Mouse (Mus musculus) thymus, postnatal 10 days (tissue): Measurements from ENCODE around the gene Cand1.

Source experiments
- DNase-seq, 2 experiments: peaks; one replicate each; pipeline ENCODE4 v3.0.0; 2021; ENCODE audit warnings: low spot score in 2 of 2

The Cand1 gene

DNA sequence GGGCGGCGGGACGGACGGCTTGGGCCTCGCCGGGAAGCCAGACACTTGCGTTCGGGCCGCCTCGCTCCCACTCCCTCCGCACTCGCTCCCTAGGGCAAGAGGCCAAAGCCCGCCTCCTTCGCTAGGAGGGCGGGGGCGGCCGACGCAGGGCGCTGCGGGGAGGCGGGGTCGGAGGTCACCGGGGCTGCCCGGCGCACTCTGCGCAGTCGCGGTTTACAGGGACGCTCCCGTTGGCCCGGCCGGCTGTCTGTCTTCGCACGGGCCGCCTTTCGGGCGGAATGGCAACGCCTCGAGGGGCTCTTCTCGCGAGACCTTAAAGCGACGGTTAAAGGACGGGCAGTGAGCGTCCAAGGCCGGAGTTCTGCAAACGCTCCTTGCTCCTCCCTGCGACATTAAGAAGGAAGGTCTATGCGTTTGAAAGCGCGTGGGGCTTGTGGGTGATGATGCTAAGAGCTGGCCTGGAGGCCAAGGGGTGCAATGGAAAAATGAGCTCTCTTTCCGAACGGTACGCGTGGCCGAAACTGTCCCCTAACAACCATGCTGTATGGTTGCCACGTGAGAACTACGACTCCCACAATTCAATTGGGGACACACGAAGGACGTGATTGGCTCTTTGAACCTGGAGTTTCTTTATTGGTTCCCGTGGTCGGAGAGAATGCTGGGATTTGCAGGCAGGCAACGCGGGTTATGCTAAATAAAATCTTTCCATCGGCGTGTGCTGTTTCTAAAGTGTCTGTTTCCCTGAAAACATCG lies at the start of gene Cand1:
TSS of gene Cand1 (minus strand) at position 87 of the 753 bp plus-strand sequence.
- peak; percentile 99 to 100 for DNase-seq

DNA sequence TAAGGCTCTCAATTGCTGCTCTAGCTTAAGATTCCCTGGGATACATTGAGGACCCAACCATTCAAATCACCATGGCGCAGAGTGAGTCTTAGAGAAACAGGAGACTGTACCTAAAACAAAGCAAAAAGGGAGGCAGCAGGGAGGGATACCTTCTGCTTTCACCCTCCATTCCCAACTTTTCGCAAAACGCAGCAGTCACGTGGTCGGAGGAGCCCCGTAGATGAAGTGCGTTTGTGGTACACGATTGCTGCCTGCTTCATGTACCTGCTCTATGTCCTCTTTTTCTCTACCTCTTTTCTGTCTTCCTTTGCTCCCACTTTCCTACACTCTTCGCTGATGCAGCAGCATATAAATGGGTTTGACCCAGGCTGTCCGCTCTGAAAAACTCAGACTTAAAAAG lies 39.0 kb upstream of the Cand1 start:
- DNase-seq: no peak

DNA sequence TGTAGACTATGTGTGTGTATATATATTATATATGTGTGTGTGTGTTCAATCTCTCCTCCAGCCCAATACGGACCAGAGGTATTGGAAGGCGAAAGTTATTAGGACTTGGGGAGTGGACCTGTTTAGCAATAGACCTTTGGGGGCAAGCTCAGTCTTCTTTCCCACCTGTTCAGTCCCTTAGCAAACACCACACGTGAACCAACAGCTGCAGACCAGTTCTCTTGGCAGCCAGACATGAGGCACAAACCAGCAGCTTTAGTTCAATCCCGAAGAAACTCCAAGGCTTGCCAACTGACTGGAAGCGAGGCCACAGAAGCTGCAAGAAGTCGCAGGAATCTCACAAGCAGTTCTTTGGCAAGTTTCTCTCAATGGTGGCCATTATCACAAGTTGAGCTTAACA lies 34.5 kb upstream of the Cand1 start:
- DNase-seq: no peak

DNA sequence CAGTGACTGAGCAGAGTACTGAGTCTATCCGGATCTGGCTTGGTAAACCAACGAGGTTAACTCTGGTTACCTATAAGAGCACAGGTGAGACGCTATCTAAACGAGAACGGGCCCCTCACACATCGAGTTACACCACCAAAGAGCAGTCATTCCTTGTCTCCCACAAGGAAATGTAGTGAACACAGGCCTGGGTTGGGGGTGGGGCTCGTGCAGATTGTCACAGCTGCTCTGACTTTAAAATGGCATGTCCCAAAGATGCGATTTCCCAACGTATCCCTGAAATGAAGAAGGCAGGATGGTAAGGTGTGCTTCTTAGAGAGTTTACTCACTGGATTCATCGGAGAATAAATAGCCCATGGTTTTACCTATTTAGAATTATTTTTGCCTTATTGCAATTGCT lies 32.7 kb upstream of the Cand1 start:
- DNase-seq: no peak

DNA sequence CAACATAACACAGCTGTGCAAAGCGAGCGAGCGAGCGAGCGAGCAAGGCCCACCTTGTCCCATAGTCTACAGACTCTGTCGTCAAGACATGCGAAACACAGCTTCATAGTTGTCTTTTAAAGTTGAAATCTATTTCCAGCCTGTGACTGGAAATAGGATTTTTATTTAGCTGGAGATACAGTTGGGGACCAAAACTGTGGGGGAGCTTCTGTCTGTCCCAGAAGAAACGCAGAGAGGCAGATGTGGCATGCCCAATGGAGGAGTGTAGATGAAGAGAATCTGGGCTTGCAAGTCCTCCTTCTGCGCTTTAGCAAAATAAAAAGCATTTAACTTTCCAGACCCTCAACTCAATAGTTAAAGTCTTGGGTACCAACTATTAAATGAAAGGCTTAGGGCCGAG lies 32.1 kb upstream of the Cand1 start:
- DNase-seq: no peak

DNA sequence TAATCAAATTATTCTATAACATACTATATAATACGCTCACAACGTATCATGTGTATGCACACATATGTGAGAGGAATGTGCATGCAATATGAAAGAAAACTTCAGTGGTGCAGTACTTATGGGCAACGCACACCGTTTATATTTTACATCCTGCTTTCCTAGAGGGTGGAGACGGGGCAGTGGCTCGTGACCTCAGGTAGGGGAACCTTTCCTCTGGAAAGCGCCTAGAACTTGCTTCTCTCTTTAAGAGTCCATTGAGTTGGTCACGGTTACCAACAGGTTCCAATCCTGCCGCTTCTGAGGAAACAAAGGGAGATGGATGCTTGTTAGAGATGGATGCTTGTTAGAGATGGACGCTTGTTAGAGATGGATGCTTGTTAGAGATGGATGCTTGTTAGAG lies 31.2 kb upstream of the Cand1 start:
- no peak for DNase-seq

DNA sequence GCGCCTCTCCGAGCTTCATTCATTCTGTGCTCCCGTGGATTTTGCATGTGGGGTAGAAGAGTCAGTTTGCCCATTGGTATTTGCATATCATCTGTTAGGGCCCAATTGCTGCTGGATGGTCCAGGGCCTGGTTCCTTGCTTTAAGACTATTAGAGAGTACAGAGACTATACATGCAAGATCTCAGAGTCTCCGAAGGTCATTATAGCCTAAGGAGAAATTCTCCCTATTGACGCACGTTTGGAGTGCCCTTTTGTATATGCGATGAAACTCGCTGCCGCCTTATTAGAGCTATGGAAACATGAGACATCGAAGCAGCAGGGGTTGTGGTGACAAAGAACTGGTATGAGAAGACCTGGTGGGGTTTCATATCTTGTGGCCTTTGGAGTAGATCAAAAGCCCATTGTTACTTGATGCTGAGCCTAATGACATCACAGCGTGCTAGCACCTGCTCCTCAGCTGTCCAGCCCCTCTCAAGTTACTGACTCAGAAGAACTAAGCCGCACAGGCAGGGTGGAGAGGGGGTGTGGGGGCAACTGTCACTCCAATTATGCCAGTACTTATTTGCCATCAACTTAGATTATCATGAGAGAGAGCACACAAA lies 30.6 kb upstream of the Cand1 start:
- DNase-seq: no peak

DNA sequence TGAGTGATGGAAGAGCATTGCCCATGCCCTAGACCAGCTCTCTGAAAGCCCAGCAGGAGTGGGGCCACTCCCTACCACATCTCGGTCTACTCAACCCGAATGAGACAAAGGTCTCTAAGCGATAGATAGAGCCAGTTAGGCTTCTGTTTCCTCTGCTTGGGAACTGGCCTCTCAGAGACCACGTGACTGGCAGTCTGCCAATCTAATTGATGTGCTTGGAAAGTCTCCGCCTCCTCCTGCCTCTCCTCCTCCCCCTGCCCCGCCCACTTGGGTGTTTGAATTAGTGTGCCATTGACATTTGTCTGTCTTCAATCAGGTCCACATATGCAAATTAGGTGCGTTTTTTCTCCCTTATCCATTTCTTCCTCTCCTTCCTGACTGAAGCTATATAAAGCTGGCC lies 24.9 kb upstream of the Cand1 start:
- no peak for DNase-seq

DNA sequence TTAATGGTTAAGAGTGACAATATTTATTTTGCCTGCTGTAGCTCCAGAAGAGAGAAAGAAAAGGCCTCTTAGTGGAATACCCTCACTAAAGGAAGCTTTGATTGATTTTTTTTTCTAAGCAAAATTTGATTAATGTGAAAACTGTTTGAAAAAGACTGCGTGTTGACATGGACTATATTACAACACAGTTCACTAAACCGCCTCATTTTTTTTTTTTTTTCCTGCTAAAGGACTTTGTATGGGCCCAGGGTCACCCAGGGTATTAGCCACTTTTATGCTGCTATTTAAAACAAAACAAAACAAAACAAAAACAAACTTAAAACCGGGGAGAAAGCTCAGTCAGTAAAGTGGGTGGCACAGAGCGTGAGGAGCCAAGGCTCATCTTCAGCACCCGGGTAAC lies 23.0 kb upstream of the Cand1 start:
- DNase-seq: no peak

DNA sequence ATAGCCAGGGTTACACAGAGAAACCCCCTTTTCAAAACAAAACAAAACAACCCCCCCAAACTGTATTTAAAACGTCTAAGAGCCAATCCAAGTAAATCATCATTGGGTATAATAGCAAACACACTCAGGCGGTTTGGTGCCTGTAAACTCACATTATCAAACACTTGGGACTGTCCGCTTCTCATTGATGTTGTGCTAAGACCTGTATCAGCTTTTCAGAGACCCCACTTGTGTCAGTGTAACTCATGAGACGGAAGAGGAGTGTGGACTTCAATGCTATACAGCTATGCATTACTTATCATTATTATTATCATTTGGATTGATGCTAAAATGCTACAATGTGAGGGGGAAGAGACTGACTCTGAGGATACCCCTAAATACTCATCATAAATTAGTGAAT lies 18.0 kb upstream of the Cand1 start:
- no peak for DNase-seq

DNA sequence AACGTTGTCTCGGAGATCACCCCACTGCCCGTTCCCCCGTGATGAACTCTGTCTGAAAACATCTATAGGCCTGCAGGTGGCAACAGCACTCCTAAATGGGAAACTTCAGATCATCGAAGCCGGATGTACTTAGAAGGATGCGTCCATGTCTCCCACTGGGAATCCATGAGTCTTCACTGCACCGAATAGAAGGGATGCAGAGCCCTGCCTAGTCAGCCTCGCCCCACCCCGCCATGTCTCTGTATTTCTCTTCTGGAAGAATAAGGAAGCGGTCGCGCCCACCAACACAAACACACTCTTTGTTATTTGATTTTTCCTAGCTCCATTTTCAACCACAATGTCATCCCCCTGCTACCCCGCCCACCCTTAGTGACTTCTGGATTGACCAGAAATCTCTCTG lies 4.3 kb upstream of the Cand1 start:
- DNase-seq: no peak

DNA sequence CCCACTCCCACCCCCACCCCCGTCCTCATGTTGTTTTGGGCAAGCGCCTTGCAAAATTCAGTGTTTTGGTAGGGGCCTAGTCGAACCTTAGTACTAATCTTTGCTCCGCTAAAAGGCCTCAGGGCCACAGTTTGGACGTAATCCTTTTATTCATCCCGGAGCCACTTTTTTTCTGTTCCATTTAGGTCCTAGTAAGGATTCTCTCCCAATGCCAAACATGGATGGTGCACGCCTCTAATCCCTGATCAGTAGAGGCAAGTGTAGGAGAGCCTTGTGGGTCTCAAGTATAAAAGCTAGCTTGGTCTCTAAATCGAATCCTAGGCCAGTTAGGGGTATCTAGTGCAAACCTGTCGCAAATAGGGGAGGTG lies 851 bp upstream of the Cand1 start:
- peak in 1 of 2 experiments; percentile 10 for DNase-seq

DNA sequence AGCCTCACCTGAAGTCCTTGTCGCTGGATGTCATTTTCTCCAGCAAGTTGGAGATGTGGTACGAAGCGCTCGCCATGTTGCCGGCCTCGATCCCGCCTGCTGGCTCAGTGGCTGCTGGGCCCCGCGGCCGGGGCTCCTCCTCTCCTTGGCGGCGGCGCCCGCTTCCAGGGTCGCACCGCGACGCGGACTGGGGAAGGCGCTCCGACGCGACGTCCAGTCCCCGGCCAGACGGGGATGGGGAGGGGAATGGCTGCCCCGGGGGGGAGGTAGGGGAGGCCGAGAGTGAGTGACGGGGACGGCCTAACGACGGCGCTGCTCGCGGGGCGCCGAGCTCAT lies 254 bp downstream of the Cand1 start:
- no peak for DNase-seq

DNA sequence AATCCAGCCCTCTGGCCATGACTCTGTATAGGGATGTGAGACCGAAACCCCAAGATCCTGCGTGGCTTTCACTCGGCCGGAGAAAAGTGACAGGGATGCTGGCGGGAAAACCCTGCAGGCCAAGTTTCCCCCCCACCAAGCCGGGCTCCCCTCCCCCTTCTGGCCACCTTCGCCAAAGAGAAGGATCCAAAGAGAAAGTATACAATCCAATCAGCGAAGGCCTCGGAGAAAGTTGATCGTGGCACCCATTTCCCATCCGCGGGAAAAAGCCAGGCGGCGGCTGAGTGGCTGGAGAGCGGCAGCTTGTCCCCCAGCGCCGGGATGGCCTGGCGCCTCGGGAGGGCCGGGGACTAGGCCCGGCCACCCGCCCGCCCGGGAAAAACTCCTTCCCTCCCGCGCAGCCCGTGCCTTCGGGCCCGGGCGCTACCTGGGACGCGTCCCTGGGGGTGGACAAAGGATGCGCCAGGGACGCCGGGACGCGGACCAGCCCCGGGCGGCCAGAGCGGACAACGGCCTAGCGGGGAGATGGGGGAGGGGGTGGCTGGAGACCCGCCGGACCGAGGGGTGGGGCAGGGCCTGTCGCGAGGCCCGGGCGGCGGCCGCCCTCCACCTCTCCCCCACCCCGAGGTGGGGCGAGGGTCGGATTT lies 747 bp downstream of the Cand1 start:
- DNase-seq: peak; percentile 34 to 39

DNA sequence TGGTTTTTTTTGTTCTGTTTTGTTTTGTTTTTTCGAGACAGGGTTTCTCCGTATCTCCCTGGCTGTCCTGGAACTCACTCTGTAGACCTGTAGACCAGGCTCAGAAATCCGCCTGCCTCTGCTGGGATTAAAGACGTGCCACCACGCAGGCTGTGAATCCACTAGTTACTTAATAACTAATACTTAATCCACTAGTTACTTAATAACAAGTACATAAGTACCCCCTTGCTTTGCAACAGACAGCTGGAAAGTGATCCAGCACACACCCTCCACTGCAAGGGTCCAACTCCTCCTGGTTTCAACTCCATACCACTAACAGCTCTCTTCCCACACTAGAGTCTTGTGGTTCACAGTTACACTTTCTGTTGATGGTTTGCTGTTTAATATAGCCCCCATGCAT lies 8.3 kb downstream of the Cand1 start:
- DNase-seq: no peak

DNA sequence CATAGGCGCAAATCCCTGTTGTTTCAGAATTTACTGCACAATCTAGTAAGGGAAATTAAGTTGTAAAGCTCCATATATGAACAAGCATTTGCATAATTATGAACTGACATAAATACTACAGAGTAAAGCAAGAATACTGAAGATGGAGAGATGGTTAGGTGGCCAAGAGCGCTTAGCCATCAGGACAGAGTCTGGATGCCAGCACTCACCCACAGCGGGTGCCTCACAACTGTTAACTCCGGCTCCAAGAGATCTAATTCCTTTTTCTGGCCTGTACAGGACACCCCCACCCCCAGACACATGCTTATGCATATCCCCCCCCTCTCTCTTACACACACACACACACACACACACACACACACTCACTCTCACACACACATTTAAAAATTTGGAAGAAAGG lies 9.2 kb downstream of the Cand1 start:
- DNase-seq: no peak

DNA sequence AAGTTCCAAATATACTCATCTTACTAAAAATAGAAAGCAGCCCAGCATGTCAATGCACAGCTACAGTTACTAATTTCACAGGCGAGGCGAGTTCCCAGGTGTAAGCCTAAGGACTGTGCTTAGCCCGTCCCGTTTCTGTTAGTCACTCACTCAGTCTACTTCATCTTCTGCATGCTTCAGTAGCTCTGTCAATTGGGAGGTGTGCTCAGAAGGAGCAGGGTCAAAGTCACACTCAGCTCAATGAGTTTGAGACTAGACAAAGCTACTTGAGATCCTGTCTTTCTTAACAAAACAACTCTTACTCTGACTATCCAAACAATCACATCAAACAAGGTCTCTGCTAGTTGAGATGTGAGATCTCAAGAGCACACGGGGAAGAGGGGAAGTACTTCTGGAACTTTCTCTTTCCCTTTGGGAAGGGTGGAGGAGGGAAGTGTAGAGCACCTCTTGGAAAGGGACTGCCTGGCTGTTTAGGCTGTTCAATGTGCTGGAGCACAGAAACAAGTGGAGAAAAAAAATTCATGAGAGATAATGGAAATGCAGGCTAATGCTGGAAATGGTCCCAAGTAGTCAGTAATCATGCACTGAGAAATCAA lies 9.7 kb downstream of the Cand1 start:
- DNase-seq: no peak

DNA sequence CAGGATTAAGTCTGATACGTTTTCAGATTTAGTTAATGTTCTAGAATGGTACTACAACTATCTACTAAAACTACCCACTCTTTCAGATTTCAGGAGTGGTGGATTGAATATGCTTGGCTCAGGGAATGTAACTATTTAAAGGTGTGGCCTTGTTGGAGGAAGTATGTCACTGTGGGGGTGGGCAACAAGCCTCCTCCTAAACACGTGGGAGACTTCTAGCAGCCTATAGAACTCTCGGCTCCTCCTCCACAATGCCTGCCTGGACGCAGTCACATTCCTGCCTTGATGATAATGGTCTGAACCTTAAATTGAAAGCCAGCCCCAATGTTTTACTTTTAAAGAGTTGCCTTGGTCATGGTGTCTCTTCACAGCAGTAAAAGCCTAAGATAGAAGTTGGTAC lies 16.2 kb downstream of the Cand1 start:
- DNase-seq: no peak

DNA sequence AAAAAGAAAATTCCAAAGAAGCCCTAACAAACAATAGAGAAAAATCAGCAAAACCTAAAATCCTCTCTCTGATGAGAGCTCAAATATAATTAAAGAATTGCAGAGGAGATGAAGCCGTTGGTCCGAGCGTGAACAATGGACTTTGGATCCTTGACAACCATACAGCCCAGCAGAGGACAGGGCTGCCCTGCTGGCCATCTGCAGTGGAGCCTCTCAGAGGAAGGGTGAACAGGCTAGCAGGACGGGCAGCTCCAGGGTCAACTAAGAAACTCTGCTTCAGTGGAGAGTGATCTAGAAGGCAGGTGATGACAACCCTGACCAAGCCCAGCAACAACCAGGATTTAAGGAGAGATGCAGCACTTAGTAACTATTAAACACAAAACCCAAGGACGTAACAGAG lies 18.2 kb downstream of the Cand1 start:
- no peak for DNase-seq

DNA sequence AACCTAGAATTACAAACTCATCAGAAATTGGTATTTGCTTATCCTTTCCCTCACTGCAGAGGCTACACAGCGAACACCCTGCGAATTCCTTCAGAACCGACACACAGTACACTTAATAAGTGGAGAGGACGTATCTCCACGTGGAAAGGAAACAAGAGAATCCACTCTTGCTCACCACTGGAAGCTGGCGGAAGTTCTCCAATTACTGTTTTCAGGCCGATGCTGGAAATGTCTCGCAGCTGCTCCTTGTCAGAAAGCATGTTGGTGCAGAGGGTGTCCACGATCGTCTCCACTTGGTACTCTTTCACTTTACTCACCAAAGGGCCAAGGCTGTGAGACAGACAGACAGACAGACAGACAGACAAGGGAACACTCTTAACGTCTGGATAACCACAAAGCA lies 20.4 kb downstream of the Cand1 start:
- DNase-seq: no peak

DNA sequence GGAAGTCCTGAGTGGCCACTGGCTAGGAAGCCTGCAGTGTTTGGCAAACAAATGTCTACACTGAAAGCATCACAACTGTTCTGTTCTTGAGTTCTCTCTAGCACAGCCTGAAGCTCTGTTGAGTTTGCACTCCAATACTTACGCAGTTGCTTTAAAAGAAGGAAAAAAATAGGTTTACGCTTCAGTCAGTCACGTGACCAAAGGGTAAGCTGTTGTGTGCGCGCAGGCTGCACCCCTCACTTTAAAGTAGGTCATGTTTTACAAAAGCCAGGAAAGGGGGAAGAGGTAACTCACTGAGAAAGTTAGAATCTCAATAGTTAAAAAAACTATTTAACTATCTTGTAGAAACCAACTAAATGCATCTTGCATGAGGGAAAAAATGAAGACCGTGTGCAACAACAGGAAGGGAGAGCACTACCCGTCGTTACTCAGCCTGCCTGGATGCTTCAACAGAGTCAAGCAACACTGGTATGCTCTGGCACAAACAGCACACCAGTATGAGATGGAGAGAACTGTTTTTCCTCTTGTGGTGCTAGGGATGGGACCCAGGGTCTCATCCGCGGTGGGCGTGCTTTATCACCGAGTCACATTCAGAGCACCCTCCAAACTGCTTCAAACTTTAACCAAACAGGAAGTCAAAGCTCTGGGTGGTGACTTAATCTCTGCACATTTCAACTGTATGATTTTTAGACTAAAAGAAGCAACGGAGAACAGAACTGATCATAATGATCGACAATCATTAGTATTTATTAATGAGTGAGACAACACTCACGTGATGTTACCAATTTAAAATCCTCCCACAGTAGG lies 21.4 kb downstream of the Cand1 start:
- DNase-seq: no peak

DNA sequence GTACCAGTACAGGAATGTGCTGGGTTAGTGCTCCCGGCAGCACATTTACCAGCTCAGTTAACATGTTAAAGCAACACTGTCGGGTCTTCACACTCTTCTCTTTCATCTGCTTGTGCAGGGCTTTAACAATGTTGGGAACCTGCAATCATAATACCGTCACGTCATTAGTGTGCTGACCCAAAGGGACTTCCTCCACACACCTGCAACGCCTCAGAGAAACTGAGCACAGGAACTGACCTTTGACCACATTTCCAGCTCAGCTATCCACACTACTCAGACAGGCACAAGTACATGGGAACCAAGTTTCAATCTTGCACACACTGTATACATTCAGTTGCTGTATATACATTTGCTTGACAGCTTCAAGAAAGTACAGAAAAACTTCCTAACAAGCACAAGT lies 27.4 kb downstream of the Cand1 start:
- DNase-seq: no peak
